ENCODE assay signal across 22 mouse cellular contexts in the genomic region with DNA sequence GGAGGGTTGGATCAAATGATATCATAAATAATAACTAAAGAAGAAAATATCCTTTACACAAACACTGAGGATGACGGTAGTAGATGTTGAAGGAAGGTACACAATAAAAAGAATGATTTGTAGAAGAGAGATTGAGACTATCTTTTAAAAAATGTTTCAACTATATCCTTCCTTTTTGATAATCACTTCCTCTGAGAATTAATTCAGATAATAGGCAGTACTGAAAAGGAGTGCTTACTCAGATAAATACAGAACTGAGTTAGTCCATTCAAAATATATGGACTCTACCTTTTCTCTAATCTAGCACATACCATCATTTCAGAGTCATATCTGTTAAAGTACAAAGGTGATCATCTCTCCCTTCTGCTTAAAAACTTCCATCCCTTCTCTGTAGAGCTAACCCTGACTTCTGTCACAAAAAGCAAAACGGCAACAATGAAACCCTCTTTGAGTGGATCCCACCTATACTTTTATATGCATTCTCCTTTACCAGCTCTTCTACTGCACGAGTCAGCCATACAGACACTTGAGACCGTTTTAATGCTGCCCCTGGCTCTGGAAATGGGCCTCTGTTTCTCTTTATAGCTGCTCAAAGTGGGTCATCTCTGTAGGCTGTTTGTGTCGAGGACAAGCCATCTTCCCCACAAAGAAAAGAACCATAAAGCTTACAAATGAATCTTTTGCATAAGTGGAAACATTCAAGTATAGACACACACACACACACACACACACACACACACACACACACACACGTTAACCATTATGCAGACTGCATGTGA.
"Had no signal": no experiment of that assay in that cellular context is flagged by ENCODE, and none has a peak within 500 bp of the region (broad histone marks: within the 10 kb centered on the region; RNA-seq: fewer than 3 reads in every experiment).

No protein-coding gene starts in this region.

- ATAC-seq: liver, postnatal 0 days; midbrain, embryonic 15.5 days had no signal

- DNase-seq: kidney, postnatal 10 days; kidney, postnatal 36 days; left cerebral cortex, postnatal 4 days; liver, postnatal 0 days; lung, postnatal 14 days; lung, postnatal 4 days; retina, postnatal 1 day; right cerebral cortex, postnatal 25 days; spleen, adult 18-20 months; thymus, adult 18-20 months; thymus, postnatal 36 days had no signal

- H3K4me1 ChIP-seq: kidney, embryonic 15.5 days; limb, embryonic 12.5 days; limb, embryonic 15.5 days; lung, embryonic 15.5 days; midbrain, embryonic 12.5 days; midbrain, embryonic 15.5 days; neural tube, embryonic 13.5 days; stomach, embryonic 15.5 days had no signal

- H3K36me3 ChIP-seq: kidney, embryonic 15.5 days; limb, embryonic 12.5 days; limb, embryonic 15.5 days; lung, embryonic 15.5 days; midbrain, embryonic 12.5 days; midbrain, embryonic 15.5 days; neural tube, embryonic 13.5 days; stomach, embryonic 15.5 days had no signal

- H3K27ac ChIP-seq: kidney, embryonic 15.5 days; limb, embryonic 12.5 days; limb, embryonic 15.5 days; liver, embryonic 14.5 days; lung, embryonic 15.5 days; midbrain, embryonic 12.5 days; midbrain, embryonic 15.5 days; neural tube, embryonic 13.5 days; stomach, embryonic 15.5 days had no signal

- H3K9ac ChIP-seq: kidney, embryonic 15.5 days; limb, embryonic 12.5 days; limb, embryonic 15.5 days; liver, embryonic 14.5 days; liver, postnatal 0 days; lung, embryonic 15.5 days; midbrain, embryonic 12.5 days; midbrain, embryonic 15.5 days; neural tube, embryonic 13.5 days; stomach, embryonic 15.5 days had no signal

- H3K27me3 ChIP-seq: kidney, embryonic 15.5 days; limb, embryonic 12.5 days; limb, embryonic 15.5 days; lung, embryonic 15.5 days; midbrain, embryonic 12.5 days; midbrain, embryonic 15.5 days; neural tube, embryonic 13.5 days; stomach, embryonic 15.5 days had no signal

- H3K4me2 ChIP-seq: kidney, embryonic 15.5 days; limb, embryonic 12.5 days; limb, embryonic 15.5 days; liver, embryonic 11.5 days; lung, embryonic 15.5 days; midbrain, embryonic 12.5 days; midbrain, embryonic 15.5 days; neural tube, embryonic 13.5 days; stomach, embryonic 15.5 days had no signal

- H3K9me3 ChIP-seq: kidney, embryonic 15.5 days; limb, embryonic 12.5 days; limb, embryonic 15.5 days; lung, embryonic 15.5 days; midbrain, embryonic 12.5 days; midbrain, embryonic 15.5 days; neural tube, embryonic 13.5 days; stomach, embryonic 15.5 days had no signal

- H3K4me3 ChIP-seq: kidney, embryonic 15.5 days; limb, embryonic 12.5 days; limb, embryonic 15.5 days; lung, embryonic 15.5 days; midbrain, embryonic 12.5 days; midbrain, embryonic 15.5 days; myocyte; neural tube, embryonic 13.5 days; stomach, embryonic 15.5 days had no signal
